Mouse (Mus musculus): ENCODE measurements around the gene Sv2c.
"Not testable (repeated sequence)": the region's sequence is repeated elsewhere in the genome, so short reads cannot be mapped to it uniquely, and the experiment has no call there.

Sv2c gene

GRCm38 (mm10) chr13:95968031-95968430 is 164.3 kb downstream of the Sv2c start:
- DNase-seq (ENCODE audit: low spot score) = not testable (repeated sequence)

- no peak for DNase-seq (ENCODE audit: low spot score)
Observed at GRCm38 (mm10) chr13:95966791-95967190, 165.6 kb downstream of the Sv2c start.

GRCm38 (mm10) chr13:95965596-95965995 is 166.8 kb downstream of the Sv2c start:
- DNase-seq (ENCODE audit: low spot score) = no peak

GRCm38 (mm10) chr13:95965162-95965561 is 167.2 kb downstream of the Sv2c start:
- no peak for DNase-seq (ENCODE audit: low spot score)

- DNase-seq (ENCODE audit: low spot score) = no peak
Observed at GRCm38 (mm10) chr13:95964226-95964625, 168.2 kb downstream of the Sv2c start.

GRCm38 (mm10) chr13:95963671-95964070 is 168.7 kb downstream of the Sv2c start:
- DNase-seq (ENCODE audit: low spot score) = no peak

- DNase-seq (ENCODE audit: low spot score) = no peak
Observed at GRCm38 (mm10) chr13:95961905-95962304, 170.5 kb downstream of the Sv2c start.

GRCm38 (mm10) chr13:95961191-95961791 is 171.1 kb downstream of the Sv2c start:
- no peak for DNase-seq (ENCODE audit: low spot score)

GRCm38 (mm10) chr13:95960477-95961185 is 171.7 kb downstream of the Sv2c start:
- no peak for DNase-seq (ENCODE audit: low spot score)

- no peak for DNase-seq (ENCODE audit: low spot score)
Observed at GRCm38 (mm10) chr13:95959651-95960476, 172.5 kb downstream of the Sv2c start.

GRCm38 (mm10) chr13:95957134-95957533 is 175.2 kb downstream of the Sv2c start:
- DNase-seq (ENCODE audit: low spot score) = no peak

GRCm38 (mm10) chr13:95956327-95956781 is 176.0 kb downstream of the Sv2c start:
- no peak for DNase-seq (ENCODE audit: low spot score)

GRCm38 (mm10) chr13:95955204-95955603 is 177.2 kb downstream of the Sv2c start:
- no peak for DNase-seq (ENCODE audit: low spot score)

GRCm38 (mm10) chr13:95953636-95954035 is 178.7 kb downstream of the Sv2c start:
- no peak for DNase-seq (ENCODE audit: low spot score)

GRCm38 (mm10) chr13:95952263-95952662 is 180.1 kb downstream of the Sv2c start:
- DNase-seq (ENCODE audit: low spot score) = no peak

- DNase-seq (ENCODE audit: low spot score) = no peak
Observed at GRCm38 (mm10) chr13:95951098-95951894, 181.1 kb downstream of the Sv2c start.

- DNase-seq (ENCODE audit: low spot score) = peak; percentile 39
Observed at GRCm38 (mm10) chr13:95950434-95951091, 181.8 kb downstream of the Sv2c start.

- no peak for DNase-seq (ENCODE audit: low spot score)
Observed at GRCm38 (mm10) chr13:95949356-95949755, 183.0 kb downstream of the Sv2c start.

- no peak for DNase-seq (ENCODE audit: low spot score)
Observed at GRCm38 (mm10) chr13:95948821-95949220, 183.6 kb downstream of the Sv2c start.

- no peak for DNase-seq (ENCODE audit: low spot score)
Observed at GRCm38 (mm10) chr13:95948394-95948793, 184.0 kb downstream of the Sv2c start.

- DNase-seq (ENCODE audit: low spot score) = no peak
Observed at GRCm38 (mm10) chr13:95945937-95946507, 186.4 kb downstream of the Sv2c start.
